Mouse (Mus musculus) stomach, embryonic 16.5 days (tissue): ENCODE measurements around the gene Tbc1d9b. TPM values are rescaled to one million over a fixed set of nuclear protein-coding genes. Genes with fewer than 3 reads are reported as not detected.

Experiments used
- ATAC-seq: fragments of 200-750 bp; cut with Nextera tagmentation; 2 replicates; pipeline ENCODE4 v1.8.0; 2017; ENCODE audit warnings: moderate number of reproducible peaks, moderate TSS enrichment; ENCODE audit not compliant: insufficient read depth, low FRiP score
- H3K27ac ChIP-seq: fragments of 300-500 bp; sonication (generic); 2 replicates; pipeline ENCODE4 v1.5.1; 2014; ENCODE audit warnings: low read length
- H3K27me3 ChIP-seq: fragments of 300-500 bp; sonication (generic); 2 replicates; pipeline ENCODE4 v1.6.1; 2014; ENCODE audit warnings: low read length, control low read depth, mixed read lengths; ENCODE audit not compliant: control insufficient read depth, insufficient read depth
- H3K36me3 ChIP-seq: fragments of 300-500 bp; sonication (generic); 2 replicates; pipeline ENCODE4 v1.6.1; 2014; ENCODE audit warnings: low read length; ENCODE audit not compliant: control insufficient read depth, insufficient read depth
- H3K4me1 ChIP-seq: fragments of 300-500 bp; sonication (generic); 2 replicates; pipeline ENCODE4 v1.6.1; 2014; ENCODE audit warnings: low read length, control low read depth, mixed read lengths; ENCODE audit not compliant: control insufficient read depth, insufficient read depth
- H3K4me2 ChIP-seq: fragments of 300-500 bp; sonication (generic); 2 replicates; pipeline ENCODE4 v1.6.1; 2014; ENCODE audit warnings: low read depth, low read length, mixed read lengths
- H3K4me3 ChIP-seq: fragments of 300-500 bp; sonication (generic); replicated peaks from 2 replicates; pipeline ENCODE4 v1.5.1; 2014; ENCODE audit warnings: mild to moderate bottlenecking, low read length
- H3K9ac ChIP-seq: fragments of 300-500 bp; sonication (generic); 2 replicates; pipeline ENCODE4 v1.6.1; 2014; ENCODE audit warnings: low read length
- H3K9me3 ChIP-seq: fragments of 300-500 bp; sonication (generic); replicated peaks from 2 replicates; pipeline ENCODE4 v1.6.1; 2016; ENCODE audit warnings: low read length, control low read depth; ENCODE audit not compliant: control insufficient read depth
- WGBS: fragments of 180-500 bp; shearing (Covaris S2); extraction: QIAGEN DNeasy Blood & Tissue Kit; methylation state at CpG from one replicate; pipeline ENCODE4 v1.1.7; 2014; 5-methylcytosine and 5-hydroxymethylcytosine counted together
- polyA plus RNA-seq: library from polyadenylated mRNA; unstranded; fragments of >200 nt; fragmentation: Nextera tagmentation; extraction: Ambion mirVana; gene quantifications from 2 replicates; pipeline ENCODE4 v1.2.1, GENCODE M21; 2015

Tbc1d9b gene
- polyA plus RNA-seq, 1 experiment from 2014 or later, result 35.9 TPM

- H3K9ac ChIP-seq, result no peak overlapping the region
- no peak overlapping the region for H3K27ac ChIP-seq
- H3K27me3 ChIP-seq, result no peaks in the 10 kb centered on the region
- no peak for ATAC-seq
- no peaks in the 10 kb centered on the region for H3K9me3 ChIP-seq
- WGBS, result 71% methylated on average over 5 of the region's 5 CpGs
- no peak overlapping the region for H3K4me3 ChIP-seq
- no peak overlapping the region for H3K4me2 ChIP-seq
- H3K4me1 ChIP-seq, result peaks cover 5% of the 10 kb centered on the region; the same call in 1 of the 2 replicates
- H3K36me3 ChIP-seq, result no peaks in the 10 kb centered on the region
These were observed 47.6 kb downstream of the Tbc1d9b start for GRCm38 (mm10) chr11:50178532-50179488.

- H3K27me3 ChIP-seq, result no peaks in the 10 kb centered on the region
- H3K9ac ChIP-seq, result no peak overlapping the region
- WGBS, result 76% methylated on average over 6 of the region's 6 CpGs
- 0 out of 2 replicates have a peak, but pooled peaks cover under 1% of the 10 kb centered on the region for H3K4me1 ChIP-seq
- no peak overlapping the region for H3K27ac ChIP-seq
- no peaks in the 10 kb centered on the region for H3K9me3 ChIP-seq
- no peak overlapping the region for H3K4me3 ChIP-seq
- no peak for ATAC-seq
- no peak overlapping the region for H3K4me2 ChIP-seq
- no peaks in the 10 kb centered on the region for H3K36me3 ChIP-seq
These were observed 49.5 kb downstream of the Tbc1d9b start for GRCm38 (mm10) chr11:50180478-50181231.

- Histone ChIP-seq H3K4me1 (no peaks in the 10 kb centered on the region), H3K4me3 (no peak overlapping the region), H3K27ac (no peak overlapping the region), H3K9ac (no peak overlapping the region), H3K36me3 (no peaks in the 10 kb centered on the region), H3K4me2 (no peak overlapping the region), H3K9me3 (no peaks in the 10 kb centered on the region), H3K27me3 (no peaks in the 10 kb centered on the region)
- 70% methylated on average over 4 of the region's 4 CpGs for WGBS
- no peak for ATAC-seq
These were observed 51.5 kb downstream of the Tbc1d9b start for GRCm38 (mm10) chr11:50182702-50183101.

- Histone ChIP-seq H3K36me3 (no peaks in the 10 kb centered on the region), H3K27ac (no peak overlapping the region), H3K4me3 (no peak overlapping the region), H3K4me2 (no peak overlapping the region), H3K9me3 (no peaks in the 10 kb centered on the region), H3K4me1 (no peaks in the 10 kb centered on the region), H3K27me3 (no peaks in the 10 kb centered on the region), H3K9ac (no peak overlapping the region)
- 70% methylated on average over 3 of the region's 3 CpGs for WGBS
- ATAC-seq, result no peak
These were observed 53.6 kb downstream of the Tbc1d9b start for GRCm38 (mm10) chr11:50184788-50185187.

GRCm38 (mm10) chr11:50188682-50189081, 57.5 kb downstream of the Tbc1d9b start:
- ATAC-seq, result no peak
- Histone ChIP-seq H3K27me3 (no peaks in the 10 kb centered on the region), H3K36me3 (no peaks in the 10 kb centered on the region), H3K9ac (0 out of 2 replicates have a peak overlapping the region, but pooled peaks have one; percentile 5), H3K27ac (no peak overlapping the region; the same call in 1 of the 2 replicates), H3K4me1 (no peaks in the 10 kb centered on the region), H3K9me3 (no peaks in the 10 kb centered on the region), H3K4me2 (no peak overlapping the region), H3K4me3 (no peak overlapping the region)
- WGBS, result 51% methylated on average over 7 of the region's 7 CpGs

GRCm38 (mm10) chr11:50190362-50190761, 59.2 kb downstream of the Tbc1d9b start:
- WGBS, result 56% methylated on average over 4 of the region's 4 CpGs
- H3K27me3 ChIP-seq, result no peaks in the 10 kb centered on the region
- no peaks in the 10 kb centered on the region for H3K9me3 ChIP-seq
- H3K4me3 ChIP-seq, result no peak overlapping the region
- H3K4me1 ChIP-seq, result peaks cover 5% of the 10 kb centered on the region; the same call in 1 of the 2 replicates
- no peaks in the 10 kb centered on the region for H3K36me3 ChIP-seq
- no peak overlapping the region for H3K27ac ChIP-seq
- H3K4me2 ChIP-seq, result no peak overlapping the region
- H3K9ac ChIP-seq, result no peak overlapping the region
- ATAC-seq, result no peak

GRCm38 (mm10) chr11:50192278-50192677, 61.1 kb downstream of the Tbc1d9b start:
- H3K27me3 ChIP-seq, result no peaks in the 10 kb centered on the region
- no peak overlapping the region for H3K9ac ChIP-seq
- no peak overlapping the region for H3K4me3 ChIP-seq
- H3K4me2 ChIP-seq, result no peak overlapping the region
- no peaks in the 10 kb centered on the region for H3K9me3 ChIP-seq
- WGBS, result 82% methylated on average over 3 of the region's 3 CpGs
- H3K4me1 ChIP-seq, result peaks cover 5% of the 10 kb centered on the region; the same call in 1 of the 2 replicates
- H3K36me3 ChIP-seq, result no peaks in the 10 kb centered on the region
- no peak overlapping the region for H3K27ac ChIP-seq
- ATAC-seq, result no peak

- H3K4me3 ChIP-seq, result no peak overlapping the region
- H3K4me1 ChIP-seq, result peaks cover 5% of the 10 kb centered on the region; the same call in 1 of the 2 replicates
- H3K9me3 ChIP-seq, result no peaks in the 10 kb centered on the region
- 73% methylated on average over 7 of the region's 7 CpGs for WGBS
- H3K4me2 ChIP-seq, result no peak overlapping the region
- H3K27ac ChIP-seq, result no peak overlapping the region
- ATAC-seq, result no peak
- no peak overlapping the region; the same call in 1 of the 2 replicates for H3K9ac ChIP-seq
- no peaks in the 10 kb centered on the region for H3K27me3 ChIP-seq
- no peaks in the 10 kb centered on the region; the same call in none of the 2 replicates for H3K36me3 ChIP-seq
These were observed 62.9 kb downstream of the Tbc1d9b start for GRCm38 (mm10) chr11:50194070-50194469.

- ATAC-seq, result peak; percentile 51; the same call in 1 of the 2 replicates
These were observed 63.6 kb downstream of the Tbc1d9b start for GRCm38 (mm10) chr11:50194793-50195192.

More at GRCm38 (mm10) chr11:50194793-50195192, 63.6 kb downstream of the Tbc1d9b start:
- no peaks in the 10 kb centered on the region for H3K9me3 ChIP-seq
- no peak overlapping the region for H3K27ac ChIP-seq
- 58% methylated on average over 4 of the region's 4 CpGs for WGBS
- H3K4me1 ChIP-seq, result peaks cover 5% of the 10 kb centered on the region; the same call in 1 of the 2 replicates
- H3K27me3 ChIP-seq, result no peaks in the 10 kb centered on the region
- peaks cover 5% of the 10 kb centered on the region for H3K36me3 ChIP-seq
- no peak overlapping the region for H3K9ac ChIP-seq
- H3K4me3 ChIP-seq, result no peak overlapping the region
- H3K4me2 ChIP-seq, result no peak overlapping the region
